Mouse (Mus musculus): ENCODE data around the gene Adsl.

GRCm38 (mm10) chr15:80916621-80917020 lies 31.7 kb upstream of the Adsl start:
- TF ChIP-seq CTCF (IDR thresholded peaks at IDR 0.05) (no peak), POLR2A (IDR thresholded peaks at IDR 0.05; ENCODE audit: insufficient read depth, low read depth, low read length) (no peak)
